Mouse (Mus musculus) brown adipose tissue, adult 24 weeks (tissue): Measurements from ENCODE around the gene Zfp280b. TPM values are rescaled to one million over a fixed set of nuclear protein-coding genes. Genes with fewer than 3 reads are reported as not detected.
"Not testable (repeated sequence)": the region's sequence is repeated elsewhere in the genome, so short reads cannot be mapped to it uniquely, and the experiment has no call there.

ENCODE experiments used
- H3K27ac ChIP-seq: fragments of 200-500 bp; replicated peaks from 2 replicates; pipeline ENCODE4 v1.5.1; 2012; ENCODE audit warnings: low read depth, mild to moderate bottlenecking, low read length
- H3K4me1 ChIP-seq: fragments of 200-500 bp; 2 replicates; pipeline ENCODE4 v1.6.1; 2012; ENCODE audit warnings: low read length, mixed read lengths; ENCODE audit not compliant: control insufficient read depth, insufficient read depth, insufficient read length
- H3K4me3 ChIP-seq: fragments of 200-500 bp; 2 replicates; pipeline ENCODE4 v1.5.1; 2012; ENCODE audit warnings: low read depth, mild to moderate bottlenecking, low read length, moderate library complexity; ENCODE audit not compliant: insufficient read depth
- polyA plus RNA-seq: library from polyadenylated mRNA; stranded (reverse); fragments of >200 nt; gene quantifications from 2 replicates; pipeline ENCODE4 v1.2.4, GENCODE M21; 2012; ENCODE audit not compliant: missing spikeins, insufficient read depth, insufficient read length

Gene Zfp280b
- polyA plus RNA-seq, 1 experiment, result 1.9 TPM

DNA sequence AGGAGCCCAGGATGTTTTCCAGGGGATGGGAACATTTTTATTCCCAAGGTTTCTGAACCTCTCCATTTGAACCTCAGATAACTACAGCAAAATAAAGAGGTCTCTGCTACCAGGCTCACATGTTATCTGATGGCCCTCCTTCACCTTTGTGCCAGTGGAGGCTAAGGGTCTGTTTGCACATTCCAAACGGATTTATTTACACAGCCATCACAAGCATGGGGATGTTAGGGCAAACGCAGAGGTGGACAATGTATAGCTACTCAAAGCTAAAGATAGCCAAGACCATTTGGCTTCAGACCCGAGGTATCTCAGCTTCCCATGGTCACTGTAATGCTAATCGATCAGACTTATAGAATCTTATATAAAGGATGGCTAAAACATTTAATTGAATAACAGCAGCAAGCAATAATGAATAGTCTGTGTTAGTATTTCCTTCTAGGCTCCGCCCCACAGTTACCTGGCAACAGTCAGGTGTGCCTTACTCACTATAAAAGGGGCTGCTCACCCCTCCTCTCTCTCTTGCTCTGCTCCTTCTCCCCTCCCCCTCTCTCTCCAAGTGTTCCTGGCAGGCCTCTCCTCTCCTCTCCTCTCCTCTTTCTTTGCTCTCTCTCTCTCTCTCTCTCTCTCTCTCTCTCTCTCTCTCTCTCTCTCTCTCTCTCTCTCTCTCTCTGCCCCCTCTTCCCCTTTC is 14.9 kb downstream of the Zfp280b start:
- Histone ChIP-seq H3K27ac (no peak overlapping the region), H3K4me1 (no peaks in the 10 kb centered on the region), H3K4me3 (no peak overlapping the region)

DNA sequence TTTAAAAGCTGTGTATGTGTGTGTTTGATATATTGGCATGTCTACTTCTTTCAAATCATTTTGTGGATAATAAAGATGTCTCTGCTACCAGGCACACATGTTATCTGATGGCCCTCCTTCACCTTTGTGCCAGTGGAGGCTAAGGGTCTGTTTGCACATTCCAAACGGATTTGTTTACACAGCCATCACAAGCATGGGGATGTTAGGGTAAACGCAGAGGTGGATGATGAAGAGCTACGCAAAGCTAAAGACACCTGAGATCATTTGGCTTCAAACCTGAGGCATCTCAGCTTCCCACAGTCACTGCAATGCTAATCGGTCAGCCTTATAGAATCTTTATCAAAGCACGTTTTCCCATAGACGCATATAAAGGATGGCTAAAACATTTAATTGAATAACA is 16.5 kb downstream of the Zfp280b start:
- Histone ChIP-seq H3K4me1 (no peaks in the 10 kb centered on the region), H3K4me3 (no peak overlapping the region), H3K27ac (no peak overlapping the region)

DNA sequence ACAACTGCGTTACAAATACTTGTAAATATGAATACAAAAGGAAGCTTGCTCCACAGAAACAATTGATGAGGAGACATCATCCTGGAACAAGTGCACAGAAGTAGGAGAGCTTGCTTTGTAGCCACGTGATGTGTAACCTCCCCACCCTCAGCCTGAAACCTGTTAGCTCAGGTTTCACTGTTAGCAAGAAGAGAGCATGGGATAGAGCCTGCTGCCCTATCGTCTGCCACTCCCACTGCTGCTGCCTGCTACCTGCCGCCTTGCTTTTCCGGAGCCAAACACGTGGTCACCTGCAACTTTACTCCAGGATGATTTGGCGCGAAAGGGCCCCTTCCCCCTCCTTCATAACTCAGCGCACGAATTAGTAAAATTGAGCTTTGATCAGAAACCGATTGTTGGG is 19.4 kb downstream of the Zfp280b start:
- Histone ChIP-seq H3K4me1 (no peaks in the 10 kb centered on the region), H3K27ac (no peak overlapping the region), H3K4me3 (no peak overlapping the region)

DNA sequence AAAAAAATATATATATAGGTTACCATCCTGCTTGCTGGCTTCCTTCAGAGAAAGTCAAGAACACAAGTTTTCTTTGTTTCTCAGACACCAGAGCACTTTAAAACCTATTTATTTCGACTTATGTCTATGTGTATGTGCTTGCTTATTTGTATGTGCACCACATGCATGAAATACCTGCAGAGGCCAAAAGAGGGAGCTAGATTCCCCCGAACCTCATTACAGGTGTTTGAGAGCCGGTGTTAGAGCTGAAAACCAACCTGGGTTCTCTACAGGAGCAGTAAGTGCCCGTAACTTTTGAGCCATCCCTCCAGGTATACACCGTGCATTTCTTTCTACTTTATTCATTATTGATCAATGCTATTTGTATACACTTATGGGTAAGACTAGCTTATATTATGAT is 30.0 kb downstream of the Zfp280b start:
- Histone ChIP-seq H3K4me1 (no peaks in the 10 kb centered on the region), H3K27ac (no peak overlapping the region), H3K4me3 (no peak overlapping the region)

DNA sequence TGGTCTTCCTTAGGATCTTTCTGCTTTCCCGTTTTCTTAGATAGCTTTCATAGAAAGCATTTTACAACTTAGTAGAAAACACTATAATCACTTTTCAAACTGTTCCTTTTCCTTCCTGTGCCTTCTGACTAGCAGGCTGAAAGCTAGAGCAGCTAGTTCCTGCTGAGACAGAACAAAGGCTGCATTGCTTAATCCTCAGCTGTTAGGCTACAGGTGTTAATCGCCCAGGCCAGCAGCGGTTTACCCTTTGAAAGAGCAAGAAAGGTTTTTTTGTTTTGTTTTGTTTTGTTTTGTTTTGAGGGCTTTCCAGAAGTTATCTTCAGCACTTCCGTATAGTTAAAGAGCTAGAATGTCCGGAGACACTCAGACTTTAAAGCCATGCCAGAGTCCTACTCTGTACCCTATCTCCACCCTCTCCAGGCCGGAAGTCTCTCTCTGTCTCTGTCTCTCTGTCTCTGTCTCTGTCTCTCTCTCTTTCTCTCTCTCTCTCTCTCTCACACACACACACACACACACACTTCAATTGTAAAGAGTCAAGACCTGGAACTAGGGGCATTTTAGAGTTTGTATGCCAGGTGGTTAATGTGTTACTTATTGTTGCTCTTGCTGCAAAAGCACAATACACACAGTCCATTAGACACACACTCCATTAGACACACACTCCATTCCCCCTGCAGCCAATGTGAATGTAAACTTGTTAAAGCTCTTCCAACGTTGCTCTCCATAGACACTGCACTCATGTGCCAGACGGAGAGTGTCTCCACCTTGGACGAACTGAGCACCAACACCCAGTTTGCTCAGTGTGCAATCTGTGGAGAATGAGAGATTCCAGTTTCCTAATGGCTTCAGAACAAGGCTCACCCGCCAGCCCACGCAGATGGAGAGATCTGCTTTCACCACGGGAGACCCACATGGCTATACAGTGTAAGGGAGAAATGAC is 35.5 kb downstream of the Zfp280b start:
- no peak overlapping the region for H3K27ac ChIP-seq
- no peak overlapping the region for H3K4me3 ChIP-seq
- H3K4me1 ChIP-seq, result no peaks in the 10 kb centered on the region

DNA sequence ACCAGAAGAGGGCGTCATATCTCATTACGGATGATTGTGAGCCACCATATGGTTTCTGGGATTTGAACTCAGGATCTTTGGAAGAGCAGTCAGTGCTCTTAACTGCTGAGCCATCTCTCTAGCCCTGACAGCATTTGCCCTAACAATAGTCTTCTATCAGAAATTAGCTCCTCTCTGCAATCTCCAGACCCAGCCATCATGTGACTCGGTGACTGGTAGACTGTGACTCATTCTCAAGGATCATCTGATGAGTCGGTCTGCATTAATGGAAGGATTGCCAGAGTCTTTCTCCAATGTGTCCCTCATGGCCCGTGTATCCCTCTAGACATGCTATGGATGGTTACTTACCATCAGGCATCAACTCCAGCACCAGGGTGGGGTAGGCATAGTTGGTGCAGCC is 39.6 kb downstream of the Zfp280b start:
- H3K4me1 ChIP-seq, H3K27ac ChIP-seq, H3K4me3 ChIP-seq: not testable (repeated sequence)

DNA sequence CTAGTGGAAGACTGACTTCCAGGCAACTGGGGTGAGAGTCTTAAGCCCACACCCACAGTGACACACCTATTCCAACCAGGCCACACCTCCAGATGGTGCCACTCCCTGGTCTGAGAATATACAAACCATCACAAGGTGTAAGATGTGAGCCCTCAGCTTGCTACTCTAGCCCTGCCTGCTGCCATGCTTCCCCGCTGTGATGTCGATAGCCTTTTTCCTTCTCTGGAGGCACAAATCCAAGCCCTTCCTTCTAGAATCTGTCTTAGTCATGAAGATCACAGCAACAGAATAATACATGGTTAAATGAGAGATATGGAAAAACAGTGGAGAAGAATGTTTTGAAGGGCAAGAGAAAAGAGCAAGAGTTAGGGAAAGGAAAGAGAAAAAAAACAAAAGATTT is 44.6 kb downstream of the Zfp280b start:
- not testable (repeated sequence) for H3K27ac ChIP-seq, H3K4me3 ChIP-seq, H3K4me1 ChIP-seq

Other genes with a start within 250 kb of the Zfp280b start
- 50.1 and 65.2 TPM in 2 replicates for gene Gstt1, start 234.1 kb upstream of the Zfp280b start, polyA plus RNA-seq
- not detected in 2 replicates for gene Gstt4, start 210.1 kb upstream of the Zfp280b start, polyA plus RNA-seq
- 34.7 and 41.7 TPM in 2 replicates for gene Gstt2, start 195.2 kb upstream of the Zfp280b start, polyA plus RNA-seq
- gene Mif, start 172.4 kb upstream of the Zfp280b start, polyA plus RNA-seq, result 129 and 141 TPM in 2 replicates
- not detected in 2 replicates for gene Derl3, start 139.2 kb upstream of the Zfp280b start, polyA plus RNA-seq
- 27.2 and 35.3 TPM in 2 replicates for gene Smarcb1, start 111.0 kb upstream of the Zfp280b start, polyA plus RNA-seq
- 3,122 and 3,143 TPM in 2 replicates for gene Chchd10, start 99.5 kb upstream of the Zfp280b start, polyA plus RNA-seq
- gene Mmp11, start 96.2 kb upstream of the Zfp280b start, polyA plus RNA-seq, result 4.1 and 7.6 TPM in 2 replicates
- gene Gm867, start 92.0 kb upstream of the Zfp280b start, polyA plus RNA-seq, result not detected in 2 replicates
- gene Vpreb3, start 89.6 kb upstream of the Zfp280b start, polyA plus RNA-seq, result not detected in 2 replicates
- not detected in 2 replicates for gene Gm5134, start 78.1 kb upstream of the Zfp280b start, polyA plus RNA-seq
- gene Slc5a4b, start 78.3 kb downstream of the Zfp280b start, polyA plus RNA-seq, result not detected in 2 replicates
- not detected in 2 replicates for gene Slc5a4a, start 114.8 kb downstream of the Zfp280b start, polyA plus RNA-seq
- gene Prmt2, start 205.2 kb downstream of the Zfp280b start, polyA plus RNA-seq, result 11.6 and 14.1 TPM in 2 replicates
- 263 and 317 TPM in 2 replicates for gene S100b, start 221.2 kb downstream of the Zfp280b start, polyA plus RNA-seq